Mouse (Mus musculus) megakaryocyte, adult 5-6 weeks (primary cell): ENCODE measurements around the gene Gm26727. TPM values are rescaled to one million over a fixed set of nuclear protein-coding genes. Genes with fewer than 3 reads are reported as not detected.
"Not testable (repeated sequence)": the region's sequence is repeated elsewhere in the genome, so short reads cannot be mapped to it uniquely, and the experiment has no call there.

Experiments
- ATAC-seq: 2 replicates; pipeline ENCODE4 v1.8.0; 2016; ENCODE audit warnings: mild to moderate bottlenecking, inconsistent platforms; ENCODE audit not compliant: poor library complexity, severe bottlenecking
- total RNA-seq, 2 experiments: library from RNA; stranded (forward) in 1 of 2; stranded (reverse) in 1 of 2; fragments of 153-499, 151-499 nt in 1 of 2; fragments of 221-1000, 200-1000 nt in 1 of 2; gene quantifications; 2 replicates each; pipeline versions ENCODE4 v1.2.3 to v1.2.4; 2015 to 2017

The Gm26727 gene
- total RNA-seq (2015) (not detected in 2 replicates), total RNA-seq (2017) (not detected in 2 replicates)

DNA sequence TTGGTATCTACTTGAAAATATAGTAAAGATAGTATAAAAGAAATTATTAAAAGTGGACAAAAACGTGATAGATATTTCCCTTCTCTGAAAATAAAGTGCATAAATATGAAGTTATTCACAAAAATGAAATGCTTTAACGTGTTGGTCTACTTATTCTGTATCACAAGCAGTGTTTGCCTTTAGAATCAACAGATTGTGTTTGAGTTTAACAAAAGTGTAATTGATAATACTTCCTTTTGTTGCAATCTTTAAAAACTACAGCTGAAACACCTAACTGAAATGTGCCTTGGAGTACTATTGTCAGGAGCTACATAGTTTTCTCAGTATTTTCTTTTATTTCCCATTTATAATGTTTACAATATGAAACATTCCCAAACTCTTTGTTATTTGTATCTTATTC, at the start of gene Gm26727:
Gene Gm26727, minus strand, starts transcription at position 101 of the 400 bp plus-strand sequence.
- ATAC-seq: no peak

DNA sequence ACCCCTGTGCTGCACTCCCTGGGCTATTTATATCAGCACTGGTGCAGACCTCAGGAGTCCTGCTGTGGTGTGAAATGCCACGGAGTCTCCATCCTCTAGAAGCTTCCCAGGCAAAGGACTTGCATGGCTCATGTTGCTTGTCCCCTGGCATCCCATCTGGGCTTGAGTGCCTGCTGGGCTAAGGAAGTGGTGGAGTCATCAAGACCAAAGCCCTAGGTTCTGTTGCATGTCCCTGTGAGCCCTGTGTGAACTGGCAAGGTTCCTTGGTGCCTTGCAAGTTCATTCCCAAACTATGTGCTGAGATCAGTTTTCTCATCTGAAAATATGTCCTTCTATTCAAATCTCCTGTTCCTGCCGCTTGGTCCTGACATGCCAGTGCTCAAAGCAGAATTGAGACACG, 48.1 kb upstream of the Gm26727 start:
- no peak for ATAC-seq

DNA sequence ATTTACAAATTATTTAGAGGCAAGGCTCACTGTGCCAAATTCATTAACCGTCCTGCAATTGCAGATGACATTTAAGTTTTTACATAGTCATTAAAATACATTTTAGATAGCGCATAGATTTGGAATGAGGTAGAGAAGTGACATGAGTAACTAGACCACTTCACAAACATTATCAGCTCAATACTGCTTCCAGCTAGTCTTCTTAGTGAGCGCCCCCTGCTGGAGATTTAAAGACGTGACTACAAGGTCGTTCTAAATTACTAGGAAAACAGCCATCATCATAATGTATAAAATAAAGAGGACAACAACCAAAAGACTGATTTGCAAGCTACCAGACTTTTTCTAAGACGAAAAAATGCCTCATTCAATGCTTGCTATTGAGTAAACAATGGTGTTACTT, 44.8 kb upstream of the Gm26727 start:
- no peak for ATAC-seq

DNA sequence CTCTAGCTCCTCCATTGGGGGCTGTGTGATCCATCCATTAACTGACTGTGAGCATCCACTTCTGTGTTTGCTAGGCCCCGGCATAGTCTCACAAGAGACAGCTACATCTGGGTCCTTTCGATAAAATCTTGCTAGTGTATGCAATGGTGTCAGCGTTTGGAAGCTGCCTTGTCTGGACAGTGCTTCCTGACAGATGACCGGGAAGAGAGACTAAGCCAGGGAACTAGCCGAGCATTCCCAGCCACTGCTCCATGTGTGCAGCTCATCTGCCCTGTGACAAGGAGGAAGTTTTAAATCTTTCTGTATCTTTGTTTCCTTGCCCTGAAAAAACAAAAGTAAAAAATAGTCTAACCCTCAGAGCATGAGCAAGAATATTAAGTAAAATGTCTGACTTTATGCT, 37.0 kb upstream of the Gm26727 start:
- ATAC-seq: not testable (repeated sequence)

DNA sequence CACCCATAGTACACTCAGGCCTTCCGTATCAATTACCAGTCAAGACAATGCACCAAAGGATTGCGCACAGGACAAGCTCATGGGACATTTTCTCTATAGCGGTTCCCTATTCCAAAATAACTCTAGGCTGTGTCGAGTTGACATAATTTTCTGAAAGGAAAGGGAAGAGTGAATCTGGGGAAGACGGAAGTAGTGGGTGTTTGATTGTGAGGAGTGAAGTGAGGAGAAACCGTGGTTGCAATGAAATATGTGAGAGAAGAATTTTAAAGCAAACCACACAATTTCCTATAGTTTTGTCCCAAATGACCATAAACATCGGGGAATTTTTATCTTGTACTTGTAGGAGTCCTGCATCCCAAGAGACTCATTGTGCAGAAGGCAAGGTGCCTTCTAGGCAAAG, 34.1 kb upstream of the Gm26727 start:
- ATAC-seq: no peak

DNA sequence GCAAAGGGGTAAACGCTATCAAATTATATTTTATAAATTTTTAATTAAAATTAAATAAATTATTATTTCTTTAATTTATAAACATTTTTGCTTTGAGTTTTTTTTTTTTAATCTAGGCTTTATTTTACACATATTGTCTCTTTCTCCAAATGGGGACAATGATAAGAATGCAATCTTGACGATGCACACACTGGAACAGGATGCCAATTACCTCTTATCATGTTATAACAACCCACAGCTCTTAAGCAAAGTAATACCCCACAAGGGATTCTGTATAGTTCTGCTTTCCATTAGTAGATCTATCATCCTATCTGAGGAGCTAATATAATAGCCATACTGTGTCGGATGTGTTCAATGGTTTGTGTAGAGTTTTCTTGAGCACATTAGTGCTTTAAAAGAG, 27.9 kb upstream of the Gm26727 start:
- ATAC-seq: no peak

DNA sequence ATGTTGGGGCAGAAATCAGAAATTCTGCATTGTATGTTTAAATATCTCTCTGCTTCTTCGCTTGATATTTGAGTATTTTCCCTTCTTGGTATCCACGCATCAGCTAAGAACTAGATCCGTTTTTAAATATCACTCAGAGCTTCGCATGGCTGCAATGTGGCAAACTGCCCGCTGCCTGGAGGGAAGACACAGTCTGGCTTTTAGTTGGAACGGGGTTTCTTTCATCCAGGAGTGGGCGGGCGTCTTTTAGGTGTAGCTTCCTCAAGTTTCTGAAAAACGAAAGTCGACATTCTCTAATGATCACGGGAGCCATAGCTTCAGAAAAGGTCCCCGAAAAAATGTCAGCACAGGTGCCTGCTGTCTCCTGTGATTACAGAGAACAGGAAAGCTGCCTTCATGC, 14.2 kb upstream of the Gm26727 start:
- no peak for ATAC-seq

DNA sequence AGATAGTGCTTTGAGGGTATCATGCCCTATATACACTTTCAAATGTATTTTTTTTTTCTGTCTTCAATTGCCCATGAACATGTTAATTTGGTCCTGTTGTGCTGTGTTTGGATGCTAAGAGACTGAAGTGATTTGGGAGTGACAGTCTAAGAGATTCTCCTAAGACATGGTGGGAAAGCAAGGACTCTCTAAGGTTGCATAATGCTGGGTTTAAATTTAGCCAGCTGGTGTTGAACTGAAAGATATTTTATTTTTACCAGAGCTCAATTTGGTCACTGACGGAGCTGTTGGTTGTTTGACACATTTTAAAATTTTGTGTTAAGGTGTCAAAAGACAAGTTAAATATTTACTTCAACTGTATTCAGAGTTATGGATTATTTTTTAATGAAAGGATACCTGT, 13.8 kb upstream of the Gm26727 start:
- no peak for ATAC-seq

DNA sequence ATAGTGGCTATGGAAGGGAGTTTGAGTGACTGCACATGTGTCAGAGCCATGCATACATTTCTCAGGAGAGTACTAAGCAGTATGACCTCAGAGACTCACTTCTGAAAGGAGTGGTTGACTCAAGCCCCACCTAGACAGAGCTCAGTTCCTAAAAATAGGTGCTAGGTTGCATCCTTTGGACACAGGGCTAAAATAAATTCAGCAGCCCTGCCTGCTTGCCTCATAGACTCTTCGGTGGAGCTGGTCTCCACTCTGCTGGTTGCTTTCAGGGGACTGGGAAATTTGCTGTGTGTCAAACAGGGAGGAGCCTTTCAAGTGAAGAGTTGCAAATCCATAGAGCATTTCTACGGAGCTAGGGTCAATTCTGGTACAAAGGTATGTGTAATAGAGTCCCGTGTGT, 12.8 kb upstream of the Gm26727 start, which contains the start of gene Xirp2:
Gene Xirp2, plus strand, starts transcription at position 223 of the 400 bp plus-strand sequence.
- ATAC-seq: no peak

DNA sequence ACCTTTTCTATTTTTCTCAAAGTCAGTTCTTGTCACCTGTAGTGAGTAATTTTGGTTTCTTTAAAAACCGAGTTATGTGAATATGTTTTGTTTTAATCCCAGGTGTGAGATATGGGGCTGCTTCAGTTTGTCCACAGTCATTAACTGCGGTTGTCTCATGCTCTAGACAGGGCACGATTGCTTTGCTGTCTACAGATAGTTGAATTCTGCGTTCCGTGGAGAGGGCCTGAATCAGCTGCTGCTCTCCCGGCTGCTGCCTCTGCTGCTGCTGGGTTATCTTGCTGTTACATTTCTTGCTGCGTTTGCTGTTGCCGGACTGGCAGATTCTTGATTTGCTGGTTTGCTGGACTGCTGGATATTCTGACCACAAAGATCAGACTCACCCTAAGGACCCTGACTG, 5.3 kb upstream of the Gm26727 start:
- no peak for ATAC-seq

DNA sequence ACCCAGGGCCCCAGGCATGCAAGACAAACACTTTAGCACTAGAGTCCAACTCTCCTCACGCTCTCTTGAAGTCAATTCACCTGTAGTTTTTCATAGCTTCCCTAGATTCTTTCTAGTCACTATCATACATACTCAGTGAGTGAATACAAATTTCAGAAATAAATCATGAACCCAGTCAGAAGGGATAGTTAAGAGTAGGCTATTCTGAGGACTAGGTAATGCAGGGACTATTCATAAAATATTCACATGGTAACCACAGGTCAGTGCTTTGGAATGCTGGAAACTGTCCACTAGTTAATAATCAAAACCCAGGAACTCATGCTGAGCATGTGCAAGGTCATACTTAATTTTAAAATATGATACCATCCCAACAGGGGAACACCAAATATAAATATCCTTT, 10.2 kb downstream of the Gm26727 start:
- ATAC-seq: no peak

DNA sequence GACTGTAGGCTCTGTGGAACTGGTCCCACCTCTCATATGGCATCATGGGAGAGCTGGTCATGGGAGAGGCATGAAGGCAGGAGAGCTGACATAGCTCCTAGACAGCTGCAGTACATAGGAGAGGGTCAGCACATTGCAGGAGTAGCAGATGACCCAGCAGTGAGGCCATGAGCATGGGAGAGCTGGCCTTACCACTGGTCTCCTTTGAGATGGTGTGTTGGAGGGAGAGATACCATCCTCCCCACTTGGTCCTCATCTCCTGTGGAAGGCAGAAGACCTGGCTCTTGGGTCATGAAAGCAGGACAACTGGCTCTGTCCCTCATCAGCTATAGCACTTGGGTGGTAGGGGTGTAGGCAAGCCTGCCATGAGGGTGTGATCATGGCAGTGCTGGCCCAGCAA, 12.1 kb downstream of the Gm26727 start:
- ATAC-seq: no peak

DNA sequence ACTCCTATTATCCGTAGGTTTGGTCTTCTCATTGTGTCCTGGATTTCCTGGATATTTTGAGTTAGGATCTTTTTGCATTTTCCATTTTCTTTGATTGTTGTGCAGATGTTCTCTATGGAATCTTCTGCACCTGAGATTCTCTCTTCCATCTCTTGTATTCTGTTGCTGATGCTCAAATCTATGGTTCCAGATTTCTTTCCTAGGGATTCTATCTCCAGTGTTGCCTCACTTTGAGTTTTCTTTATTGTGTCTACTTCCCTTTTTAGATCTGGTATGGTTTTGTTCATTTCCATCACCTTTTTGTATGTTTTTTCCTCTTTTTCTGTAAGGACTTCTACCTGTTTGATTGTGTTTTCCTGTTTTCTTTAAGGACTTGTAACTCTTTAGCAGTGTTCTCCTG, 19.6 kb downstream of the Gm26727 start, which contains the start of gene Gm21830:
Gene Gm21830, plus strand, starts transcription at position 301 of the 400 bp plus-strand sequence.
- ATAC-seq: not testable (repeated sequence)

Other genes with a start within 250 kb of the Gm26727 start
- not detected in 2 replicates for gene Gm21830, start 19.5 kb downstream of the Gm26727 start, total RNA-seq (2015)
- not detected in 2 replicates for gene Gm21830, start 19.5 kb downstream of the Gm26727 start, total RNA-seq (2017)
- gene Xirp2, start 12.8 kb upstream of the Gm26727 start, total RNA-seq (2015): not detected in 2 replicates
- gene Xirp2, start 12.8 kb upstream of the Gm26727 start, total RNA-seq (2017): not detected in 2 replicates
- gene B3galt1, start 132.7 kb upstream of the Gm26727 start, total RNA-seq (2015): not detected in 2 replicates
- gene B3galt1, start 132.7 kb upstream of the Gm26727 start, total RNA-seq (2017): not detected in 2 replicates